ENCODE assay signal across 26 mouse cellular contexts in genomic region chr7:67836984-67837383, GRCm38 (mm10).
DNase-seq lines count a peak whose midpoint lies in the region; ATAC-seq lines count a peak whose summit lies in the region.
"Had no signal": no experiment of that assay in that cellular context is flagged by ENCODE, and none has a peak within 500 bp of the region (broad histone marks: within the 10 kb centered on the region; RNA-seq: fewer than 3 reads in every experiment).

No protein-coding gene starts in this region.

- ATAC-seq in midbrain, embryonic 11.5 days (ENCODE audit: low FRiP score): no peak
- no peak for ATAC-seq in midbrain, embryonic 16.5 days
- ATAC-seq in stomach, embryonic 16.5 days (ENCODE audit: insufficient read depth, low FRiP score): no peak
- ATAC-seq: forebrain, embryonic 14.5 days; forebrain, postnatal 0 days; hindbrain, postnatal 0 days; inflammation-experienced regulatory T-cells, adult 6 months had no signal

- H3K36me3 ChIP-seq in midbrain, embryonic 11.5 days (ENCODE audit: control insufficient read depth, insufficient read depth, low read length): no peaks in the 10 kb centered on the region
- H3K36me3 ChIP-seq in midbrain, embryonic 16.5 days (ENCODE audit: control insufficient read depth, insufficient read depth, low read length): no peaks in the 10 kb centered on the region
- no peaks in the 10 kb centered on the region for H3K36me3 ChIP-seq in stomach, embryonic 16.5 days (ENCODE audit: control insufficient read depth, insufficient read depth, low read length)
- H3K36me3 ChIP-seq: G1E; heart, embryonic 12.5 days; heart, embryonic 15.5 days had no signal

- H3K9me3 ChIP-seq in midbrain, embryonic 11.5 days (ENCODE audit: control insufficient read depth, low read length): no peaks in the 10 kb centered on the region; the same call in 1 of the 2 replicates
- no peaks in the 10 kb centered on the region for H3K9me3 ChIP-seq in midbrain, embryonic 16.5 days (replicated peaks; ENCODE audit: control insufficient read depth, low read length, poor library complexity, severe bottlenecking)
- no peaks in the 10 kb centered on the region for H3K9me3 ChIP-seq in stomach, embryonic 16.5 days (replicated peaks; ENCODE audit: control insufficient read depth, low read length)
- H3K9me3 ChIP-seq: heart, embryonic 15.5 days had no signal

- no peak overlapping the region for H3K27ac ChIP-seq in midbrain, embryonic 11.5 days (ENCODE audit: low read depth, low read length)
- no peak overlapping the region for H3K27ac ChIP-seq in midbrain, embryonic 16.5 days (ENCODE audit: low read length)
- peak overlapping the region; percentile 61 for H3K27ac ChIP-seq in stomach, embryonic 16.5 days (ENCODE audit: low read length)
- H3K27ac ChIP-seq: heart, adult 2 months; heart, embryonic 15.5 days; hindbrain, embryonic 14.5 days; hindbrain, postnatal 0 days had no signal

- H3K4me1 ChIP-seq in midbrain, embryonic 11.5 days (ENCODE audit: control insufficient read depth, insufficient read depth, low read length): no peaks in the 10 kb centered on the region
- H3K4me1 ChIP-seq in midbrain, embryonic 16.5 days (ENCODE audit: control insufficient read depth, insufficient read depth, low read length): no peaks in the 10 kb centered on the region
- H3K4me1 ChIP-seq in stomach, embryonic 16.5 days (ENCODE audit: control insufficient read depth, insufficient read depth, low read length): peaks cover 13% of the 10 kb centered on the region; the same call in 1 of the 2 replicates

- no peak overlapping the region for H3K9ac ChIP-seq in midbrain, embryonic 11.5 days (ENCODE audit: low read length)
- H3K9ac ChIP-seq in midbrain, embryonic 16.5 days (ENCODE audit: low read depth, low read length): no peak overlapping the region
- H3K9ac ChIP-seq in stomach, embryonic 16.5 days (ENCODE audit: low read length): no peak overlapping the region
- H3K9ac ChIP-seq: forebrain, postnatal 0 days; heart, embryonic 12.5 days; heart, embryonic 15.5 days; hindbrain, embryonic 14.5 days had no signal

- 84% methylated on average over 5 of the region's 5 CpGs for WGBS in midbrain, embryonic 11.5 days
- 86% methylated on average over 5 of the region's 5 CpGs for WGBS in midbrain, embryonic 16.5 days
- WGBS in stomach, embryonic 16.5 days: 86% methylated on average over 5 of the region's 5 CpGs

- intact Hi-C loops in heart, postnatal 14 days (cut with DNase I): no loop called here

- no peaks in the 10 kb centered on the region for H3K27me3 ChIP-seq in midbrain, embryonic 11.5 days (ENCODE audit: control insufficient read depth, insufficient read depth, low read length)
- H3K27me3 ChIP-seq in midbrain, embryonic 16.5 days (ENCODE audit: control insufficient read depth, insufficient read depth, low read depth, low read length): no peaks in the 10 kb centered on the region
- no peaks in the 10 kb centered on the region for H3K27me3 ChIP-seq in stomach, embryonic 16.5 days (ENCODE audit: control insufficient read depth, insufficient read depth, low read length)
- H3K27me3 ChIP-seq: heart, embryonic 12.5 days; heart, embryonic 15.5 days; Patski had no signal

- H3K4me2 ChIP-seq in midbrain, embryonic 11.5 days: no peak overlapping the region
- H3K4me2 ChIP-seq in midbrain, embryonic 16.5 days (ENCODE audit: low read length): no peak overlapping the region
- H3K4me2 ChIP-seq in stomach, embryonic 16.5 days (ENCODE audit: low read depth, low read length): no peak overlapping the region
- H3K4me2 ChIP-seq: heart, embryonic 12.5 days; heart, embryonic 15.5 days; hindbrain, embryonic 14.5 days had no signal

- no peak overlapping the region for H3K4me3 ChIP-seq in midbrain, embryonic 11.5 days (ENCODE audit: low read depth, low read length)
- no peak overlapping the region for H3K4me3 ChIP-seq in midbrain, embryonic 16.5 days (ENCODE audit: low read depth, low read length)
- no peak overlapping the region for H3K4me3 ChIP-seq in stomach, embryonic 16.5 days (replicated peaks; ENCODE audit: low read length)
- H3K4me3 ChIP-seq: heart, adult 2 months; heart, embryonic 12.5 days; heart, embryonic 15.5 days had no signal

- DNase-seq in heart, adult 11 months: peak; percentile 63
- no peak for DNase-seq in heart, postnatal 14 days
- DNase-seq in midbrain, embryonic 11.5 days (ENCODE audit: low spot score, missing footprints): peak; percentile 56
- DNase-seq in cerebellum, adult 11 months: no peak
- DNase-seq in lung, postnatal 4 days: no peak
- DNase-seq: adrenal gland, postnatal 10 days; adrenal gland, postnatal 36 days; B cell, adult 2 months; cerebellum, adult 2 months; cerebellum, adult 9-11 months; cerebellum, postnatal 25 days; forebrain, postnatal 0 days; gastrocnemius, postnatal 25 days; heart, adult 2 months; heart, postnatal 10 days; heart, postnatal 4 days had no signal

Comparison
In these comparisons a context has a peak if more than half of its experiments do, and no peak if none do; other contexts are left out.
1. DNase-seq: peak in heart, adult 11 months (single experiment) and midbrain, embryonic 11.5 days (single experiment); none in heart, postnatal 14 days (0 of 2), cerebellum, adult 11 months (single experiment) and lung, postnatal 4 days (0 of 2).